Mouse (Mus musculus) hindbrain, postnatal 0 days (tissue): Measurements from ENCODE around the gene Arhgap23. TPM values are rescaled to one million over a fixed set of nuclear protein-coding genes. Genes with fewer than 3 reads are reported as not detected.

Experiments used
- ATAC-seq: fragments of 200-750 bp; cut with Nextera tagmentation; 2 replicates; pipeline ENCODE4 v1.8.0; 2017; ENCODE audit warnings: mild to moderate bottlenecking, moderate TSS enrichment, moderate library complexity
- DNase-seq: peaks from one replicate; pipeline ENCODE4 v3.0.0-alpha.2; 2015; ENCODE audit warnings: low spot score
- H3K27ac ChIP-seq: fragments of 300-500 bp; sonication (generic); 2 replicates; pipeline ENCODE4 v1.5.1; 2014; ENCODE audit warnings: mild to moderate bottlenecking
- H3K27me3 ChIP-seq: fragments of 300-500 bp; sonication (generic); 2 replicates; pipeline ENCODE4 v1.6.1; 2014; ENCODE audit warnings: low read length, mixed read lengths; ENCODE audit not compliant: insufficient read depth
- H3K36me3 ChIP-seq: fragments of 300-500 bp; sonication (generic); 2 replicates; pipeline ENCODE4 v1.6.1; 2014; ENCODE audit warnings: low read length, mixed read lengths; ENCODE audit not compliant: insufficient read depth
- H3K4me1 ChIP-seq: fragments of 300-500 bp; sonication (generic); 2 replicates; pipeline ENCODE4 v1.6.1; 2014; ENCODE audit warnings: antibody characterized with exemption, low read length, mixed read lengths; ENCODE audit not compliant: insufficient read depth
- H3K4me2 ChIP-seq: fragments of 300-500 bp; sonication (generic); 2 replicates; pipeline ENCODE4 v1.6.1; 2014; ENCODE audit warnings: low read depth, mild to moderate bottlenecking, low read length, moderate library complexity, mixed read lengths
- H3K4me3 ChIP-seq: fragments of 300-500 bp; sonication (generic); 2 replicates; pipeline ENCODE4 v1.5.1; 2014; ENCODE audit warnings: low read length
- H3K9ac ChIP-seq: fragments of 300-500 bp; sonication (generic); replicated peaks from 2 replicates; pipeline ENCODE4 v1.6.1; 2014; ENCODE audit warnings: mild to moderate bottlenecking, low read length, moderate library complexity, mixed read lengths
- H3K9me3 ChIP-seq: fragments of 300-500 bp; sonication (generic); 2 replicates; pipeline ENCODE4 v1.6.1; 2016; ENCODE audit warnings: low read length, mixed read lengths
- CTCF ChIP-seq: IDR thresholded peaks from 2 replicates; pipeline ENCODE4 v1.5.1; 2016; ENCODE audit warnings: antibody characterized with exemption, control low read depth, low read depth
- WGBS: fragments of 180-500 bp; shearing (Covaris S2); extraction: QIAGEN DNeasy Blood & Tissue Kit; methylation state at CpG from one replicate; pipeline ENCODE4 v1.1.7; 2014; 5-methylcytosine and 5-hydroxymethylcytosine counted together
- polyA plus RNA-seq: library from polyadenylated mRNA; unstranded; fragments of >200 nt; fragmentation: Nextera tagmentation; extraction: Ambion mirVana; gene quantifications from 2 replicates; pipeline ENCODE4 v1.2.1, GENCODE M21; 2015
- total RNA-seq: library from RNA; depleted of rRNA; stranded (reverse); fragments of >200 nt; gene quantifications from 2 replicates; pipeline ENCODE4 v1.2.3, GENCODE M21; 2014

Arhgap23 gene
- total and polyA plus RNA-seq, 2 experiments from 2014 or later, result 7.7 to 75.2 TPM

GRCm38 (mm10) chr11:97512511-97512910, 97.2 kb downstream of the Arhgap23 start:
- no peak for ATAC-seq
- Histone ChIP-seq H3K27ac (no peak overlapping the region), H3K9ac (no peak overlapping the region), H3K27me3 (no peaks in the 10 kb centered on the region), H3K4me3 (no peak overlapping the region), H3K9me3 (no peaks in the 10 kb centered on the region), H3K36me3 (peaks cover 9% of the 10 kb centered on the region), H3K4me2 (no peak overlapping the region), H3K4me1 (0 out of 2 replicates have a peak, but pooled peaks cover 4% of the 10 kb centered on the region)
- no peak for TF ChIP-seq CTCF
- no peak for DNase-seq
- 35% methylated on average over 6 of the region's 6 CpGs for WGBS

- H3K9ac ChIP-seq, result no peak overlapping the region
- no peak overlapping the region for H3K4me3 ChIP-seq
- H3K4me2 ChIP-seq, result no peak overlapping the region
- no peak for ATAC-seq
- H3K9me3 ChIP-seq, result no peaks in the 10 kb centered on the region
- no peak for DNase-seq
- peaks cover 9% of the 10 kb centered on the region for H3K36me3 ChIP-seq
- TF ChIP-seq CTCF, result no peak
- H3K27me3 ChIP-seq, result no peaks in the 10 kb centered on the region
- 69% methylated on average over 3 of the region's 3 CpGs for WGBS
- 0 out of 2 replicates have a peak, but pooled peaks cover 4% of the 10 kb centered on the region for H3K4me1 ChIP-seq
- H3K27ac ChIP-seq, result no peak overlapping the region
Observed at GRCm38 (mm10) chr11:97513066-97513465, 97.7 kb downstream of the Arhgap23 start.

DNA sequence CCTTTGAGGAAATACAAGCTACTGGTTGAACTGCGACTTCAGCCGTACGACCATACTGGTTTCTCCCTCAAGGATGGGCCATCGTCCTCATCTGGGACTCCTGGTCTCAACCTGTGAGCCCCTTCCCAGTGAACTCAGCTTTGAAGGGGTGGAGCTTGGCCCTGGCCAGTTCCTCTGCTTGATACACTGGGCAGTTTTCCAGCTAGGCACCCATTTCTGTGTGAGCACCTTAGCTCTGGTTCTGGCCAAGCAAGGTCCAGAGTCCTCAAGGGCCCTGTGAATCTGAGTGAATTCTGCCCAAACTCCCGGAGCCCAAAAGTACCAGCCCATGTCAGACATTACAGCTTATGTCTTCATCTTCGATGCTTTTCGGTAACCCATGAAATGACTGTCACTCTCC, 105.2 kb downstream of the Arhgap23 start:
- no peak for TF ChIP-seq CTCF
- H3K9ac ChIP-seq, result no peak overlapping the region
- no peak overlapping the region for H3K27ac ChIP-seq
- ATAC-seq, result no peak
- peaks cover 44% of the 10 kb centered on the region for H3K36me3 ChIP-seq
- no peak overlapping the region for H3K4me2 ChIP-seq
- DNase-seq, result no peak
- 93% methylated on average over 7 of the region's 7 CpGs for WGBS
- H3K27me3 ChIP-seq, result no peaks in the 10 kb centered on the region
- H3K9me3 ChIP-seq, result no peaks in the 10 kb centered on the region
- H3K4me3 ChIP-seq, result no peak overlapping the region
- H3K4me1 ChIP-seq, result peaks cover 11% of the 10 kb centered on the region

DNA sequence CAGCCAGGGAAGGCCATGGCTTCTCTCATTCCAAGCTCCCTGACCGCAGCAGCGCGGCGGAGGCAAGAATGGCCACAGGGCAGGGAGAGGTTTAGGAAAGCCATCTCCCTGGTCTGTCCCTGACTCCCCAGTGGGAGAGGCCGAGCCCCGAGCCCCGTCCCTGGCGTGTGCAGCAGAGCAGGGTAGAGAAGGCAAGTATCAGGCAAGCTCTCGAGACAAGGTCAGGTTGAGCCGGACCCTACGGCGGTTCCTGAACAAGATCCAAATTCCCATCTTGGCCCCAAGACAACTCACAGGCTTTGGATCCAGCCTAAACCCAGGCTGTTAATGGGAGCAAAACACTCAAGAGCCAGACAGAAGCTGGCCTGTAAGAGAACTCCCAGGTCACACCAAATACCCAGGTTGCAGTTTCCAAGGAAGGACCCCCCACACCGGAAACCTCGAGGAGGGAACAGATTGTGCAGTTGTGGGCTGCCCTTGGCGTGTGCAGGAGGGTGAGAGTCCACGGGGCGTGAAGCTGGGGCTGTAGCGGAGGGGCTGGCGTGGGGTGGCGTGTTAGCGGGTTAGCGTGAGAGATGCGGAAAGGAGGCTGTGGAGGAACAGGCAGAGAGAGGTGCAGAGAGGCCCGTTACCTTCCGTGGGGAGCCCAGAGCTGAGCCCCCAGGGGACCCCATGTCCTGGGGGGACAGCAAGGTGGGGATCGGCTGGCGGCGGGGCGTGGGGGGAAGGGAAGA, 106.6 kb downstream of the Arhgap23 start:
- no peaks in the 10 kb centered on the region for H3K9me3 ChIP-seq
- 71% methylated on average over 28 of the region's 29 CpGs for WGBS
- peaks cover 11% of the 10 kb centered on the region for H3K4me1 ChIP-seq
- DNase-seq (no peak), ATAC-seq (no peak)
- H3K27me3 ChIP-seq, result no peaks in the 10 kb centered on the region
- no peak overlapping the region for H3K4me3 ChIP-seq
- H3K27ac ChIP-seq, result no peak overlapping the region
- H3K9ac ChIP-seq, result no peak overlapping the region
- no peak for TF ChIP-seq CTCF
- no peak overlapping the region for H3K4me2 ChIP-seq
- peaks cover 51% of the 10 kb centered on the region for H3K36me3 ChIP-seq

DNA sequence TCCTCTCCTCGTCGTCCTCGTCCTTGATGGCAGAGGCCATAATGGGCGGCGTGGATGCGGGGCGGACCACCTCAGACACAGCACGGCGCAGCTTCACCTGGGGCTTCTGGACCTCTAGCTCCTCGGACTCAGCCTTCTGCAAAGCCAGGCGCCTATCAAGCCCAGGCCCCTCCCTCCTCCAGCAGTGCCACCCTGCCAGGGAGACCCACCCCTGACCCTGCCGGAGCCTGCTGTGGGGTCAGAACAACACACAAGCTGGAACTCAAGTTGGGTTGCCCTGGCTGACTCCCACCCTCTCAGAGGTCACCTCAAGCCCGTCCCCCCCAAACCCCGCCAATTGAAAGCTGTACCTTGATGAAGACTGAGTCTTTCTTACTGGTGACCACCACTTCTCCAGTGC, 107.8 kb downstream of the Arhgap23 start:
- 83% methylated on average over 14 of the region's 14 CpGs for WGBS
- Histone ChIP-seq H3K4me1 (peaks cover 11% of the 10 kb centered on the region), H3K27ac (no peak overlapping the region), H3K9ac (no peak overlapping the region), H3K4me2 (no peak overlapping the region), H3K36me3 (peaks cover 47% of the 10 kb centered on the region), H3K27me3 (no peaks in the 10 kb centered on the region), H3K4me3 (no peak overlapping the region), H3K9me3 (no peaks in the 10 kb centered on the region)
- no peak for DNase-seq
- no peak for TF ChIP-seq CTCF
- ATAC-seq, result no peak

DNA sequence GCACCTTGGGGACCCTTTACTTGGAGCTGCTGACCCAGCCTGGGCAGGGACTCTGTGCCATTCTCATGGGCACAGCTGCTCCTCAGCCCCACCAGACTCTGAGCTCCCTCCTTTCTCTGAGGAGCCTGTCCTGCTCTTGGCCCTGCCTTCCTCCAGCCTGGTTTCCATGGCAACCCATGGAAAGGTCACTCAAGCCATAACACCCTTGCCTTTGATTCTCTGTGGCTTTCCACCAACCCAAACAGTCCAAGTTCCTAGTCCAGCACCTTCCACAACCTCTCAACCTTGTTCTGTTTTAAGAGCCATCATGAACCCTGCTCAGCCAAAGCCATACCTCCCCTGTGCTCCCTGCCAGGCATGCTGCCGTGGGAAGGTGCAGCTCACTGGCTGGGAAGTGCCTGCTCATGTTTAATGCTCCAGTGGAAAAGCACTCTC, 108.5 kb downstream of the Arhgap23 start:
- no peak for TF ChIP-seq CTCF
- peak; percentile 62 for ATAC-seq
- peak; percentile 69 for DNase-seq
- H3K36me3 ChIP-seq, result peaks cover 40% of the 10 kb centered on the region
- 0 out of 2 replicates have a peak overlapping the region, but pooled peaks have one; percentile 5 for H3K4me2 ChIP-seq
- no peaks in the 10 kb centered on the region for H3K9me3 ChIP-seq
- H3K9ac ChIP-seq, result no peak overlapping the region
- H3K4me1 ChIP-seq, result peaks cover 11% of the 10 kb centered on the region
- peak overlapping the region; percentile 58 for H3K27ac ChIP-seq
- H3K27me3 ChIP-seq, result no peaks in the 10 kb centered on the region
- WGBS, result 5% methylated on average over 1 of the region's 1 CpGs
- H3K4me3 ChIP-seq, result no peak overlapping the region

GRCm38 (mm10) chr11:97524306-97524705, 109.0 kb downstream of the Arhgap23 start:
- Histone ChIP-seq H3K27me3 (no peaks in the 10 kb centered on the region), H3K9me3 (no peaks in the 10 kb centered on the region), H3K36me3 (peaks cover 35% of the 10 kb centered on the region), H3K4me1 (peaks cover 11% of the 10 kb centered on the region), H3K4me3 (no peak overlapping the region), H3K4me2 (no peak overlapping the region), H3K9ac (no peak overlapping the region), H3K27ac (peak overlapping the region; percentile 58)
- 54% methylated on average over 9 of the region's 9 CpGs for WGBS
- ATAC-seq (no peak), DNase-seq (no peak)
- TF ChIP-seq CTCF, result no peak
